Mouse (Mus musculus): ENCODE data around the gene Sf3a3.

Sf3a3 gene

GRCm38 (mm10) chr4:124714545-124715481, at the start of gene Sf3a3:
Gene Sf3a3, plus strand, starts transcription at chr4:124714776.
- DNase-seq (ENCODE audit: low read depth, low spot score), result peak; percentile 98

GRCm38 (mm10) chr4:124667476-124668033, 47.0 kb upstream of the Sf3a3 start:
- DNase-seq (ENCODE audit: low read depth, low spot score), result no peak

DNA sequence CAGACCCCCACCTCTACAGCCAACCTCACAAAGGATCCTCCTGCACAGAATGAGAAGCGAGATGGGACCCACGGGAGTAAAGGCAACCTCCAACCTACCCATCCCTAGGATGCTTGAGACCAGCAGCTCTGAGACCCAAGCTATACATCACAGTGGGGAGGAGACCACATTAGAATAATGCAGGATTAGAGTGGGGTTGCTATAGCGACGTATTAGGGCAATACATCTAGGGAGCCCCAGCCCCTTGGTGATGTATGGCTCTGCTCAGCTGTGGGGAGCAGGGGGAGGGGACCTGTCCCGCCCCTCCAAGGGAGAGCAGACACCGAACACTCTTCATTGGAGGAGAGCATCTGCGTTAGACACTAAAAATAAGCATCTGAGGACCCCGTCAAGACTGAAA, 46.5 kb upstream of the Sf3a3 start:
- no peak for DNase-seq (ENCODE audit: low read depth, low spot score)

DNA sequence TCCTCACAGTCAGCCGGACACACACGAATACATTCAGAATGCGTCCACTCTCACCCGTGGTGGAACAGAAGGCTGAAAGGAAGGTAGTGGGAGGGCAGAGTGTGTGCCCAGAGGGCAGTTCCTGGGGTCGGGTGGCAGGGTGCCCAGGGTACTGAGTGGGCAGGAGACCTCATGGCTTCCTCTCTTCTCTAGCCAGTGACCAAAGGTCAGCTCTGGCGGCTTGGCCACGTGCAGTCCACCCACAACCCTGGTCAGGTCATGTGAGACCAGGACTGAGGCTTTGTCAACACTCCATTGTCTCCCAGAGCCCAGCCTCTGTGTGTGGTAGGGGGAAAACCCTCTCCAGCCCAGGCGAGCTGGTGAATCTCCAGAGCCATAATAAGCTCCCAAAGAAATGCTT, 44.3 kb upstream of the Sf3a3 start:
- DNase-seq (ENCODE audit: low read depth, low spot score), result no peak

- DNase-seq (ENCODE audit: low read depth, low spot score), result no peak
Measured at GRCm38 (mm10) chr4:124671583-124671982, 43.0 kb upstream of the Sf3a3 start.

- no peak for DNase-seq (ENCODE audit: low read depth, low spot score)
Measured at GRCm38 (mm10) chr4:124672347-124673320, 41.9 kb upstream of the Sf3a3 start.

- DNase-seq (ENCODE audit: low read depth, low spot score), result no peak
Measured at GRCm38 (mm10) chr4:124674334-124675032, 40.1 kb upstream of the Sf3a3 start.

DNA sequence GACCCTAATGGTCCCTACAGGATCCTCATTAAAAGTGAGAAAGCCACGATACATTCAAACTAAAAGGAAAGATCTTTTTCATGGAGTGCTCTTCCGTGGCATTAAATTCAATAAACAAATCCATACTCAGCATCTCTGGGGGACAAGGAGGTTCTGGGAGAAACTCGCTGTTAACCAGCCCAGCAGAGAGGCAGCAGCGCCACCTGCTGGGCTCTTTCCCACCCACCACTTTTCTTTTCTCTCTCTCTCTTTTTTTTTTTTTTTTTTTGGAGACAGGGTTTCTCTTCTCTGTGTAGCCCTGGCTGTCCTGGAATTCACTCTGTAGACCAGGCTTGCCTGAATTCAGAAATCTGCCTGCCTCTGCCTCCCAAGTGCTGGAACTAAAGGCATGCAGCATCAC, 39.5 kb upstream of the Sf3a3 start:
- peak; percentile 74 for DNase-seq (ENCODE audit: low read depth, low spot score)

DNA sequence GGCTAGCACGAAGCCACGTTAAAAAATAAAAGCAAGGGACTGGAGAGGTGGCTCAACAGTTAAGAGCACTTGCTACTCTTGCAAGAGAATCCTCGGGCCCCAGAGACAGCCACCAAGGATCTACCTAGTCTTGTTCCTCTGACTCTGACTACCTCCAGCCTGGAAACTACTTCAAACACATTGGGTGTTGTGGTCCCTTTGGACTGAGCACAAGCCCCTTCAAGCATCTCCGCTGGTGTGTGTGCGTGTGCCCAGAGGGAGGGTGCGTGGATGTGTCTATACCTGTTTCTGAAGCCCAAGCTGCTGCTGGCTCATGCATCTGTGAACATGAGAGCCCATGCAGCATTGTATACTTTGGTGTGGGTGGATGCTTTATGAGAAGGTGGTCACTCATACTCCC, 38.6 kb upstream of the Sf3a3 start:
- DNase-seq (ENCODE audit: low read depth, low spot score), result no peak

DNA sequence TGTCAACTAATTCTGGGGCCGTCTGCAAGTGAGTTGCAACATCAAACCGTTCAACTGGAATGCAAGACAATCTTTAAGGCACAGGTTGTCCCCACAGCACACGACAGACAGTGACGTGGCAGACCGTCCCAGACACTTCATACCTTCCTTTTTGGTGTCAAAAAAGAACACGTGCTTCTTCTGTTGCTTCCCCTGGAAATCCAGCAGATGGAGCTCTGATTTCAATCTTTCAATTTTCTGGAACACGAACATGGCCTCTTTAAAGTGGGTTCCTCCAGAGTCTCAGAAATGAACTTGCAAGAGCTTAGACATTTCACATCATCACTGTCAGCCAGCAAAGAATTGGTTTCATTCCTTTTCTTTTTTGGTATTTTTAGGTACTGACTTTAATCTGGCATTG, 32.3 kb upstream of the Sf3a3 start:
- DNase-seq (ENCODE audit: low read depth, low spot score), result peak; percentile 56

GRCm38 (mm10) chr4:124683474-124683873, 31.1 kb upstream of the Sf3a3 start:
- DNase-seq (ENCODE audit: low read depth, low spot score), result no peak

DNA sequence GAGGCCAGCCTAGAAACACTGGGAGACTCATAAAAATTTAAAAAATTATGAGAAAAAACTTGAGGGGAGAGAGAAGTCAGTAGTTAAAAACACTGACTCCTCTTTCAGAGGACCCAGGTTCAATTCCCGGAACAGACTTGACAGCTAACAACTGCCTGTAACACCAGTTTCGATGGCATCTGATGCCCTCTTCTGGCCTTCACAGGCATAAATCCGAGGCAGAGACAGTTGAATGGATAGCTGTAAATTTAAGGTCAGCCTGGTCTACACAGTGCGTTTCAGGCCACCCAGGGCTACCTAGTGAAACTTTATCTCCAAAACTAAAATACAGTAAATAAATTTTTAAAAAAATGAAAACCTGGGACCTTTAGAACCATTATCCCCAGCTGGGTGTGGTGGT, 29.6 kb upstream of the Sf3a3 start:
- no peak for DNase-seq (ENCODE audit: low read depth, low spot score)

DNA sequence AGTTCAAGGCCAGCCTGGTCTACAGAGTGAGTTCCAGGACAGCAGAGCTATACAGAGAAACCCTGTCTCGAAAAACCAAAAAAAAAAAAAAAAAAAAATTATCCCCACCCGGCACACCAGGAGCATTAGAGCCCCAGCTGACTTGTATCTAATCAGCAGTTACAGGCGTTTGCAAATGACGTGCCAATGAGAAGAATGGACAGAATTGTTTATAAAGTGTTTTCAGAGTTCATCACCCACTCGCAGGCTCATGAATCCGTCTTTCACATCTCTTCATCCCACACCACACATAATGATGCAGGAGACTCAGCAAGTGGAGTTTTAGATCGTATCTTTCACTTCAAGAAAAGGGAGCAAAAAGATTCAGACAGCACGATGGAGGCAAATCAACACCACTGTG, 29.1 kb upstream of the Sf3a3 start:
- DNase-seq (ENCODE audit: low read depth, low spot score), result no peak

GRCm38 (mm10) chr4:124685897-124686402, 28.6 kb upstream of the Sf3a3 start:
- no peak for DNase-seq (ENCODE audit: low read depth, low spot score)

GRCm38 (mm10) chr4:124691455-124691854, 23.1 kb upstream of the Sf3a3 start:
- no peak for DNase-seq (ENCODE audit: low read depth, low spot score)

DNA sequence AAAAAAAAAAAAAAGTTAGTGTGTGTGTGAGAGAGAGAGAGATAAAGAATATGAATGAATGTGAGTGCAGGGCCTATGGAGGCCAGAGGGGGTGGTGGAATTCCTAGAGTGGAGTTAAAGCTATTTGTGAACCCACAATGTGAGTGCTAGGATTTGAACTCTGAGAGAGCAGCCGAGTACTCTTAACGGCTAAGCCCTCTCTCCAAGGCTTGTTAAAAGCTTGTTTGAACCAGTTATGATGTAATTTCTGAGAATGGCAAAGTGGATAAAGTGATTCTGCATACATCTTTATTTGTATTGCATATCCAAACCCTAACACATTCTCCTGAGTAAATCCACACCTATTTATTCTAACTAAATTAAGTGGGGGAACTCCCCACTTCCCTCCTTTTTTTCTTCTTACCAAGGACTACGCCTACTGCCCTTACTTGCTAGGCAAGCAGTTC, 22.1 kb upstream of the Sf3a3 start:
- DNase-seq (ENCODE audit: low read depth, low spot score), result no peak

DNA sequence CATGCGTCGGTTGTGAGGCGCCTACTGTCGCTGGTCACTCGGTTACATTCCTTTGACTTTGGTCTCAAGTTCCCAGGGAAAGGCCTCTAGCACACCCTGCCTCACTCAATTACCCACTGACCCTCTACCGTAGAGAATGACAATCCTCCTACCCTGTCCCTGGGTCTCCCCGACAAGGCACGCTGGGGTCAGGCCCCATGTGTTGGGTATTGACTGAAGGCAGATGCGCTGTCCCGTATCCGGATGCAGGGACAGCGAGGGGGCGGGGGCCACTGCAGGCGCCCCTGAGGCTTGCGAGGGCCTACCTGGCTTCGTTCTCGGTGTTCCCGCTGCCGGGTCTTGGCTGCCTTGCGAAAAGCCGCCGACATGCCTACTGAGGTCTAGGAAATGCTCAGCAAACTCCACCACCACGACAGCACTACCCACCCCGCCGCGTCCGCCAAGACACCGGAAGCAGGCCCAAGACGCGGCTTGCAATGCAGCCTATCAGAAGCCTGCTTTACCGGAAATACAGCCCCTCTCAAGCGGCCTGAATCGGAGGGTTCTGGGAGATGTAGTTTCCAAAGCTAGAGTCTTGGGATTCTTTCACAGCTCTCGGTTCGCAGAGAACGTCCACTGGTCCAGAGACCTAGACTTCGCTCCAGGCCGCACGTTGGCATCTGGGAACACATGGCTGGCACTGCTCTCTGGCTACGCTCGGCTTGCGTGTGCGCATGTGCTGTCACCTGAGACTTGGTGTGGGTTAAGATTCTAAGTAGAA, 21.3 kb upstream of the Sf3a3 start, which contains the start of gene Utp11:
Utp11 (minus strand) TSS at position 466 of the 760 bp plus-strand sequence.
- DNase-seq (ENCODE audit: low read depth, low spot score), result peak; percentile 92

- DNase-seq (ENCODE audit: low read depth, low spot score), result no peak
Measured at GRCm38 (mm10) chr4:124694572-124694971, 20.0 kb upstream of the Sf3a3 start.

GRCm38 (mm10) chr4:124695786-124696516, 18.6 kb upstream of the Sf3a3 start:
- peak; percentile 48 for DNase-seq (ENCODE audit: low read depth, low spot score)
